Mouse (Mus musculus) neural tube, embryonic 13.5 days (tissue): Measurements from ENCODE around the gene Mia2. TPM values are rescaled to one million over a fixed set of nuclear protein-coding genes. Genes with fewer than 3 reads are reported as not detected.
"Not testable (repeated sequence)": the region's sequence is repeated elsewhere in the genome, so short reads cannot be mapped to it uniquely, and the experiment has no call there.

Source experiments
- ATAC-seq: fragments of 200-750 bp; cut with Nextera tagmentation; 2 replicates; pipeline ENCODE4 v1.8.0; 2017; ENCODE audit warnings: low read depth, mild to moderate bottlenecking, moderate TSS enrichment, moderate library complexity
- H3K27ac ChIP-seq: fragments of 300-500 bp; sonication (generic); replicated peaks from 2 replicates; pipeline ENCODE4 v1.5.1; 2015; ENCODE audit warnings: moderate library complexity, mild to moderate bottlenecking, inconsistent platforms
- H3K27me3 ChIP-seq: fragments of 300-500 bp; sonication (generic); 2 replicates; pipeline ENCODE4 v1.6.1; 2015; ENCODE audit warnings: mild to moderate bottlenecking, inconsistent platforms
- H3K36me3 ChIP-seq: fragments of 300-500 bp; sonication (generic); 2 replicates; pipeline ENCODE4 v1.6.1; 2015; ENCODE audit warnings: mild to moderate bottlenecking, inconsistent platforms
- H3K4me1 ChIP-seq: fragments of 300-500 bp; sonication (generic); replicated peaks from 2 replicates; pipeline ENCODE4 v1.6.1; 2015; ENCODE audit warnings: inconsistent platforms
- H3K4me2 ChIP-seq: fragments of 300-500 bp; sonication (generic); 2 replicates; pipeline ENCODE4 v1.6.1; 2015; ENCODE audit warnings: inconsistent platforms, mild to moderate bottlenecking, moderate library complexity
- H3K4me3 ChIP-seq: fragments of 300-500 bp; sonication (generic); 2 replicates; pipeline ENCODE4 v1.5.1; 2015; ENCODE audit warnings: mild to moderate bottlenecking, inconsistent platforms
- H3K9ac ChIP-seq: fragments of 300-500 bp; sonication (generic); 2 replicates; pipeline ENCODE4 v1.6.1; 2015; ENCODE audit warnings: moderate library complexity, mild to moderate bottlenecking, inconsistent platforms
- H3K9me3 ChIP-seq: fragments of 300-500 bp; sonication (generic); 2 replicates; pipeline ENCODE4 v1.6.1; 2016; ENCODE audit warnings: inconsistent platforms
- WGBS: fragments of 180-500 bp; shearing (Covaris S2); methylation state at CpG from one replicate; pipeline ENCODE4 v1.1.7; 2015; 5-methylcytosine and 5-hydroxymethylcytosine counted together
- microRNA-seq: library from miRNA; unstranded; fragments of <30 nt; microRNA quantifications from one replicate; pipeline ENCODE4, GENCODE M21; 2016
- polyA plus RNA-seq: library from polyadenylated mRNA; unstranded; fragments of >200 nt; fragmentation: Nextera tagmentation; extraction: Ambion mirVana; gene quantifications from 2 replicates; pipeline ENCODE4 v1.2.1, GENCODE M21; 2015

Gene Mia2
- polyA plus RNA-seq, 1 experiment from 2014 or later = 46.3 TPM

- Histone ChIP-seq H3K36me3 (peaks cover 6% of the 10 kb centered on the region), H3K4me1 (peaks cover 33% of the 10 kb centered on the region), H3K9ac (no peak overlapping the region), H3K27me3 (no peaks in the 10 kb centered on the region), H3K27ac (no peak overlapping the region), H3K4me2 (peak overlapping the region; percentile 90), H3K9me3 (no peaks in the 10 kb centered on the region; the same call in 1 of the 2 replicates), H3K4me3 (no peak overlapping the region)
- 84% methylated on average over 6 of the region's 6 CpGs for WGBS
- ATAC-seq = no peak
These were observed 121.2 kb downstream of the Mia2 start for GRCm38 (mm10) chr12:59216676-59217266.

- Histone ChIP-seq H3K4me1 (peaks cover 33% of the 10 kb centered on the region), H3K27ac (no peak overlapping the region), H3K27me3 (no peaks in the 10 kb centered on the region), H3K4me2 (peak overlapping the region; percentile 90), H3K9ac (peak overlapping the region; percentile 92), H3K36me3 (peaks cover under 1% of the 10 kb centered on the region; the same call in 1 of the 2 replicates), H3K4me3 (peak overlapping the region; percentile 93), H3K9me3 (no peaks in the 10 kb centered on the region)
- WGBS = 84% methylated on average over 3 of the region's 3 CpGs
- ATAC-seq = no peak
These were observed 121.7 kb downstream of the Mia2 start for GRCm38 (mm10) chr12:59217331-59217730.

GRCm38 (mm10) chr12:59218640-59219321, 123.2 kb downstream of the Mia2 start:
- H3K4me2 ChIP-seq = peak overlapping the region; percentile 90

DNA sequence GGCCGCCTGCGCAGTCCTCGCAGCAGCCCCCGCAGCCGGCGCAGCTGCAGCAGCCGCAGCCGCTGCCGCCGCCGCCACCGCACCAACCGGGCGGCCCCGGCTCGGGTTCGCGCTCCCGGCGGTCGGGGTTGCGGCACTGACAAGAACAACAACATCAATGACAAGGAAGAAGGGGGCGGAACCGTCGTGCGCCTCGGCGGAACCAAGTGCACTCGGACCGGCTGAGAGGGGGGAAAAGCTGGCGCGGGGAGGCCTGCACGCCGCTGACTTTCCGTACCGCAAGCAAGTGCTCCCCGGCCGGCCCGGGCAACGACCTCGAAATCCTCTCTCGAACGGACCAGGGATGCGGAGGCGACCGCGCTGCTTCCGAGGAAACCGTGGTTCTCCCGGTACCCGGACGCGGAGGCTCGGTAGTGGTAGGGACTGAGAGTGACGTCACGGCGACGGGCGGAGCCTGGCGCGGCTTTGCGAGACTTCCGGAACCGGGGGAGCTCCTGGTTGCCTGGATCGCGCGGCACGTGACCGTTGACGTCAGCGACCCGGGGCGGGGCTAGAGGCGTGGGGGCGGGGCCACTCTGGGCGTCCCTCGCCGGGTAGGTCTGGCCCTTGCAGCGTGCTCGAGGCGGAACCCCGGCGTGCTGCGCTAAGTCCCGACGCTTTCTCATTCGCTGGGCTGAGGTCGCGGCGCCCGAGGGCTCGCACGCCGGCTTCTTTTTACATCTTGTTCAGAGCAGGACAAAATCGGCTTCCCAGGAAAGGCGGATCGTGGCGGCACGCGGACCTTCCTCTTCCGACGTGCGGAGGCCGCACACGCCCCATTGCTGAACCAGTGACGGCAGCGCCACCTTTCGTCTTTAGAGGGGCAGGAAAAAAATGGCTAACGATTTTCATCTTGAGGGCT, 124.0 kb downstream of the Mia2 start, which contains the start of gene Fbxo33:
Gene Fbxo33, minus strand, starts transcription at position 401 of the 901 bp plus-strand sequence.
- no peaks in the 10 kb centered on the region for H3K27me3 ChIP-seq
- H3K4me3 ChIP-seq = peak within 1 kb of the TSS; percentile 93
- peaks cover 33% of the 10 kb centered on the region for H3K4me1 ChIP-seq
- peak within 1 kb of the TSS; percentile 90 for H3K4me2 ChIP-seq
- H3K9ac ChIP-seq = peak within 1 kb of the TSS; percentile 92
- WGBS = under 1% methylated on average over 109 of the region's 109 CpGs
- no peaks in the 10 kb centered on the region for H3K36me3 ChIP-seq
- H3K27ac ChIP-seq = peak within 1 kb of the TSS; percentile 97
- no peaks in the 10 kb centered on the region for H3K9me3 ChIP-seq
- ATAC-seq = peak; percentile 99

More at GRCm38 (mm10) chr12:59218640-59219321, 123.2 kb downstream of the Mia2 start:
- Histone ChIP-seq H3K27me3 (no peaks in the 10 kb centered on the region), H3K9me3 (no peaks in the 10 kb centered on the region), H3K9ac (peak overlapping the region; percentile 92), H3K4me1 (peaks cover 33% of the 10 kb centered on the region), H3K36me3 (no peaks in the 10 kb centered on the region), H3K27ac (peak overlapping the region; percentile 97), H3K4me3 (peak overlapping the region; percentile 93)
- under 1% methylated on average over 63 of the region's 69 CpGs for WGBS
- ATAC-seq = peak; percentile 46

GRCm38 (mm10) chr12:59228401-59228800, 132.8 kb downstream of the Mia2 start:
- no peaks in the 10 kb centered on the region for H3K9me3 ChIP-seq
- no peak overlapping the region for H3K4me3 ChIP-seq

GRCm38 (mm10) chr12:59238434-59238833, 142.8 kb downstream of the Mia2 start:
- Histone ChIP-seq H3K36me3 (no peaks in the 10 kb centered on the region), H3K4me3 (no peak overlapping the region), H3K9me3 (no peaks in the 10 kb centered on the region), H3K27ac (no peak overlapping the region), H3K27me3 (no peaks in the 10 kb centered on the region), H3K4me2 (no peak overlapping the region), H3K9ac (no peak overlapping the region), H3K4me1 (no peaks in the 10 kb centered on the region)
- 89% methylated on average over 5 of the region's 5 CpGs for WGBS
- no peak for ATAC-seq

More at GRCm38 (mm10) chr12:59228401-59228800, 132.8 kb downstream of the Mia2 start:
- WGBS = 88% methylated on average over 5 of the region's 5 CpGs
- H3K9ac ChIP-seq = no peak overlapping the region
- H3K4me1 ChIP-seq = no peaks in the 10 kb centered on the region
- H3K27ac ChIP-seq = no peak overlapping the region
- no peaks in the 10 kb centered on the region for H3K27me3 ChIP-seq
- no peak for ATAC-seq
- H3K4me2 ChIP-seq = no peak overlapping the region
- H3K36me3 ChIP-seq = no peaks in the 10 kb centered on the region

GRCm38 (mm10) chr12:59241031-59241430, 145.4 kb downstream of the Mia2 start:
- not testable (repeated sequence) for H3K27me3 ChIP-seq, H3K27ac ChIP-seq, ATAC-seq, H3K9ac ChIP-seq, H3K4me3 ChIP-seq, H3K36me3 ChIP-seq, H3K4me2 ChIP-seq, H3K4me1 ChIP-seq, H3K9me3 ChIP-seq
- 89% methylated on average over 8 of the region's 8 CpGs for WGBS

Small RNA genes within 50 kb of the gene (microRNA-seq; reads per million reads assigned to microRNA genes)
- not detected for gene Gm27284

Other genes with a start within 250 kb of the Mia2 start
- gene Sec23a, start 83.8 kb upstream of the Mia2 start, polyA plus RNA-seq = 101 and 110 TPM in 2 replicates
- gene Gemin2, start 82.4 kb upstream of the Mia2 start, polyA plus RNA-seq = 15.6 and 19.6 TPM in 2 replicates
- gene Trappc6b, start 34.3 kb upstream of the Mia2 start, polyA plus RNA-seq = 161 and 166 TPM in 2 replicates
- gene Pnn, start 28.9 kb upstream of the Mia2 start, polyA plus RNA-seq = 83.2 and 95.0 TPM in 2 replicates
- gene Fbxo33, start 123.9 kb downstream of the Mia2 start, polyA plus RNA-seq = 8.6 and 8.8 TPM in 2 replicates